Mouse (Mus musculus) stomach, postnatal 0 days (tissue): ENCODE measurements around the gene Myo9a.

ENCODE experiments used
- CTCF ChIP-seq: IDR thresholded peaks from 2 replicates; pipeline ENCODE4 v1.5.1; 2016; ENCODE audit warnings: antibody characterized with exemption, low read depth, mild to moderate bottlenecking, moderate library complexity
- EP300 ChIP-seq: optimal IDR thresholded peaks from 2 replicates; pipeline ENCODE3; 2016; ENCODE audit warnings: antibody characterized with exemption

- no peak for TF ChIP-seq EP300
- TF ChIP-seq CTCF: no peak
Measured at GRCm38 (mm10) chr9:59743903-59744302, 6.8 kb upstream of the Myo9a start.
